Mouse (Mus musculus): ENCODE measurements around the gene Nubp1.

GRCm38 (mm10) chr16:10384060-10384497 lies 27.7 kb upstream of the Nubp1 start:
- no peak for TF ChIP-seq CTCF (IDR thresholded peaks at IDR 0.05; ENCODE audit: low read depth, low read length)
- TF ChIP-seq POLR2A (IDR thresholded peaks at IDR 0.05; ENCODE audit: extremely low read depth, insufficient read depth, low read length): no peak

Measured in liver, adult 2 months (tissue).